Mouse (Mus musculus): Measurements from ENCODE around the gene Cd8b1. TPM values are rescaled to one million over a fixed set of nuclear protein-coding genes. Genes with fewer than 3 reads are reported as not detected.

Cd8b1 gene
- polyA plus RNA-seq, 1 experiment, result not detected

- no peak for TF ChIP-seq GATA1 (IDR thresholded peaks at IDR 0.05; ENCODE audit: low read length)
These were observed 49.6 kb downstream of the Cd8b1 start for GRCm38 (mm10) chr6:71372041-71372720.

- no peak for TF ChIP-seq GATA1 (IDR thresholded peaks at IDR 0.05; ENCODE audit: low read length)
These were observed 50.7 kb downstream of the Cd8b1 start, which contains the start of gene Cd8a for GRCm38 (mm10) chr6:71373249-71373775. Cd8a (plus strand) TSS chr6:71373427.

GRCm38 (mm10) chr6:71374311-71374829 lies 51.8 kb downstream of the Cd8b1 start:
- no peak for TF ChIP-seq GATA1 (IDR thresholded peaks at IDR 0.05; ENCODE audit: low read length)

- TF ChIP-seq GATA1 (IDR thresholded peaks at IDR 0.05; ENCODE audit: low read length), result no peak
These were observed 52.3 kb downstream of the Cd8b1 start for GRCm38 (mm10) chr6:71374921-71375320.

GRCm38 (mm10) chr6:71376711-71377110 lies 54.1 kb downstream of the Cd8b1 start:
- TF ChIP-seq GATA1 (IDR thresholded peaks at IDR 0.05; ENCODE audit: low read length), result no peak

GRCm38 (mm10) chr6:71381654-71382053 lies 59.1 kb downstream of the Cd8b1 start:
- no peak for TF ChIP-seq GATA1 (IDR thresholded peaks at IDR 0.05; ENCODE audit: low read length)

Other genes with a start within 250 kb of the Cd8b1 start
- gene Thnsl2, start 178.3 kb upstream of the Cd8b1 start, polyA plus RNA-seq (2012), result not detected in 2 replicates
- gene Fabp1, start 123.0 kb upstream of the Cd8b1 start, polyA plus RNA-seq (2012), result not detected in 2 replicates
- gene Krcc1, start 51.1 kb upstream of the Cd8b1 start, polyA plus RNA-seq (2012), result 68.0 and 86.9 TPM in 2 replicates
- gene Smyd1, start 555 bp upstream of the Cd8b1 start, polyA plus RNA-seq (2012), result 0.04 TPM in 1 of 2 replicates, not detected in the other
- gene Cd8a, start 50.6 kb downstream of the Cd8b1 start, polyA plus RNA-seq (2012), result not detected in 2 replicates
- 7.1 and 9.0 TPM in 2 replicates for gene Rmnd5a, start 117.8 kb downstream of the Cd8b1 start, polyA plus RNA-seq (2012)
- gene Rnf103, start 171.1 kb downstream of the Cd8b1 start, polyA plus RNA-seq (2012), result 10.1 and 13.8 TPM in 2 replicates
- gene Chmp3, start 221.0 kb downstream of the Cd8b1 start, polyA plus RNA-seq (2012), result 13.2 and 28.5 TPM in 2 replicates